Mouse (Mus musculus): ENCODE data around the gene Fbln2.

DNA sequence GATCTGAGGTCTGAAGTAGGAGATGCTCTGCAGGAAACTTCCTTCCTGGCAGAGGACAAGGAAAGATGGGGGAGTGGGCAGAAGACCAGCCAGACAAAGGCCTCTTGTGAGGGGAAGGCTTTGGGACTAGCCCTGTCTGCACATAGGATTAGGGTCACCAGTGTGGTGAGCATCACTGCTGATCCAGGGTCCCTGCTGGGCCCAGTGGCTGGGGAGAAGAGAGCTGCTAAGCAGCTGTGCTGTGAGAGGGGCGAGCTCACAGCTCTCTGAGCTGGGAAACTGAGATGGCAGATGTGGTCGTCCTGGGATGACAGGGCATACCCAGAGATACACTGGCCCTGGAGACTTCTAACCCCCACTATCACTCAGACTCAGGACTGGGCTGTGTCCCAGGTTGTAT, 20.8 kb upstream of the Fbln2 start:
- TF ChIP-seq GATA1 (IDR thresholded peaks at IDR 0.05; ENCODE audit: low read length), result no peak
- no peak for TF ChIP-seq TAL1 (IDR thresholded peaks at IDR 0.05; ENCODE audit: low read length)

Data from erythroblast, embryonic 14.5 days (primary cell).